Mouse (Mus musculus) mesoderm, embryonic 11.5 days (tissue): ENCODE results near the gene Camta1.

Experiments
- DNase-seq: peaks from one replicate; pipeline ENCODE4 v3.0.0-alpha.2; 2012; ENCODE audit warnings: low read depth, low spot score

Camta1 gene

GRCm38 (mm10) chr4:151128641-151129541 is 732.8 kb downstream of the Camta1 start:
- DNase-seq = peak; percentile 89

GRCm38 (mm10) chr4:151127636-151128548 is 733.8 kb downstream of the Camta1 start:
- DNase-seq = peak; percentile 63

GRCm38 (mm10) chr4:151118883-151119282 is 742.8 kb downstream of the Camta1 start:
- DNase-seq = no peak

- no peak for DNase-seq
Observed at GRCm38 (mm10) chr4:151114574-151114973, 747.1 kb downstream of the Camta1 start.

GRCm38 (mm10) chr4:151111226-151111625 is 750.5 kb downstream of the Camta1 start:
- no peak for DNase-seq

GRCm38 (mm10) chr4:151108834-151109241 is 752.8 kb downstream of the Camta1 start:
- DNase-seq = no peak

- DNase-seq = peak; percentile 95
Observed at GRCm38 (mm10) chr4:151108028-151108771, 753.5 kb downstream of the Camta1 start.

GRCm38 (mm10) chr4:151107131-151108001 is 754.3 kb downstream of the Camta1 start:
- peak; percentile 45 for DNase-seq

- no peak for DNase-seq
Observed at GRCm38 (mm10) chr4:151106468-151106867, 755.2 kb downstream of the Camta1 start.

- DNase-seq = no peak
Observed at GRCm38 (mm10) chr4:151105886-151106285, 755.8 kb downstream of the Camta1 start.

GRCm38 (mm10) chr4:151104147-151104546 is 757.5 kb downstream of the Camta1 start:
- no peak for DNase-seq

GRCm38 (mm10) chr4:151103646-151104045 is 758.0 kb downstream of the Camta1 start:
- no peak for DNase-seq

GRCm38 (mm10) chr4:151097104-151097438 is 764.6 kb downstream of the Camta1 start:
- no peak for DNase-seq

GRCm38 (mm10) chr4:151096334-151097103 is 765.2 kb downstream of the Camta1 start:
- DNase-seq = no peak

GRCm38 (mm10) chr4:151095207-151095606 is 766.5 kb downstream of the Camta1 start:
- DNase-seq = peak; percentile 60

GRCm38 (mm10) chr4:151089270-151089669 is 772.4 kb downstream of the Camta1 start, which contains the start of gene Gm13090:
Gene Gm13090 (plus strand): TSS chr4:151089570.
- no peak for DNase-seq

GRCm38 (mm10) chr4:151088819-151089218 is 772.9 kb downstream of the Camta1 start:
- no peak for DNase-seq

- DNase-seq = no peak
Observed at GRCm38 (mm10) chr4:151087358-151087757, 774.3 kb downstream of the Camta1 start.

- no peak for DNase-seq
Observed at GRCm38 (mm10) chr4:151083027-151083426, 778.6 kb downstream of the Camta1 start.

- no peak for DNase-seq
Observed at GRCm38 (mm10) chr4:151081977-151082376, 779.7 kb downstream of the Camta1 start.
